Comparison of ENCODE assay signal across 14 mouse cellular contexts in the genomic region with DNA sequence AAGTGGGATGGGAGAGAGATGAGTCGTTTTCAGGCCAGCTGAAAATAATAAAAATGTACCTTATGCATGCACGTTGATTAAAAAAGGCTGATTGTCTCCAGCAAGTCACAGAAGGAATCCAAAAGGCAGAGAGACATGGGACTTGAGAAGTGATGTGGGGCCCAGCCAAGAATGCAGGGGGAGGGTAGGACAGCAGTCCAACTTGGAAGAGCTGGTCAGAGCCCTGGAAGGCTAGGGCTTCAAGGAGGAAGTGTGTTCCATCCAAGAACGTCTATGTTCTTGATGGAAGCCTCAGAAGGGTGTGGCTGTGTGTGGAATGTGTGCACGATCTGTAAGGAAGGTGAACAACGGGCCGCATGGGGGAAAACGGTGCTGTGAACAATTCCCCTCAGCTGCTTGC. TPM values are rescaled to one million over a fixed set of nuclear protein-coding genes. Genes with fewer than 3 reads are reported as not detected.
DNase-seq lines count a peak whose midpoint lies in the region; ATAC-seq and TF ChIP-seq lines count a peak whose summit lies in the region.
"Had no signal": no experiment of that assay in that cellular context is flagged by ENCODE, and none has a peak within 500 bp of the region (broad histone marks: within the 10 kb centered on the region; RNA-seq: fewer than 3 reads in every experiment).

No protein-coding gene starts in this region.

- no peak for TF ChIP-seq POLR2A in thymus, adult 2 months (IDR thresholded peaks at IDR 0.05; ENCODE audit: control insufficient read depth, extremely low read depth, insufficient read depth, low read length, poor library complexity)

- no peak overlapping the region for H3K27ac ChIP-seq in embryonic facial prominence, embryonic 14.5 days (replicated peaks; ENCODE audit: low read depth, low read length)
- no peak overlapping the region for H3K27ac ChIP-seq in embryonic facial prominence, embryonic 10.5 days (replicated peaks)
- no peak overlapping the region for H3K27ac ChIP-seq in lung, embryonic 16.5 days (ENCODE audit: low read length)
- no peak overlapping the region for H3K27ac ChIP-seq in thymus, adult 2 months (ENCODE audit: control insufficient read depth, insufficient read depth, low read length)
- H3K27ac ChIP-seq: hindbrain, embryonic 10.5 days; limb, embryonic 12.5 days; midbrain, embryonic 12.5 days had no signal

- TF ChIP-seq CTCF in thymus, adult 2 months (IDR thresholded peaks at IDR 0.05; ENCODE audit: borderline replicate concordance, control insufficient read depth, extremely low read depth, insufficient read depth, low read length, poor library complexity): no peak

- no peak; the same call in 1 of the 2 replicates for ATAC-seq in embryonic facial prominence, embryonic 14.5 days (ENCODE audit: low read depth)
- peak; percentile 33; the same call in 1 of the 2 replicates for ATAC-seq in lung, embryonic 16.5 days (ENCODE audit: low read depth)

- H3K4me3 ChIP-seq in embryonic facial prominence, embryonic 14.5 days (ENCODE audit: low read depth, low read length): no peak overlapping the region
- no peak overlapping the region for H3K4me3 ChIP-seq in embryonic facial prominence, embryonic 10.5 days
- H3K4me3 ChIP-seq in lung, embryonic 16.5 days (ENCODE audit: low read length): no peak overlapping the region
- no peak overlapping the region for H3K4me3 ChIP-seq in thymus, adult 2 months (ENCODE audit: control insufficient read depth, insufficient read depth, low read length)
- H3K4me3 ChIP-seq: hindbrain, embryonic 10.5 days; limb, embryonic 12.5 days; midbrain, embryonic 12.5 days had no signal

- H3K4me1 ChIP-seq in embryonic facial prominence, embryonic 14.5 days (ENCODE audit: control insufficient read depth, insufficient read depth, low read length): peaks cover 7% of the 10 kb centered on the region; the same call in 1 of the 2 replicates
- H3K4me1 ChIP-seq in embryonic facial prominence, embryonic 10.5 days: peaks cover 7% of the 10 kb centered on the region
- H3K4me1 ChIP-seq in lung, embryonic 16.5 days (replicated peaks; ENCODE audit: control insufficient read depth, insufficient read depth, low read length): peaks cover 5% of the 10 kb centered on the region
- H3K4me1 ChIP-seq in thymus, adult 2 months (replicated peaks; ENCODE audit: control insufficient read depth, insufficient read depth, low read length): no peaks in the 10 kb centered on the region
- H3K4me1 ChIP-seq: hindbrain, embryonic 10.5 days; midbrain, embryonic 12.5 days had no signal

- H3K36me3 ChIP-seq in embryonic facial prominence, embryonic 14.5 days (ENCODE audit: control insufficient read depth, insufficient read depth, low read length): no peaks in the 10 kb centered on the region
- H3K36me3 ChIP-seq in embryonic facial prominence, embryonic 10.5 days (replicated peaks): no peaks in the 10 kb centered on the region
- H3K36me3 ChIP-seq in lung, embryonic 16.5 days (ENCODE audit: control insufficient read depth, insufficient read depth, low read length): no peaks in the 10 kb centered on the region
- H3K36me3 ChIP-seq in thymus, adult 2 months (ENCODE audit: control insufficient read depth, insufficient read depth, low read length): no peaks in the 10 kb centered on the region
- H3K36me3 ChIP-seq: hindbrain, embryonic 10.5 days; limb, embryonic 12.5 days; midbrain, embryonic 12.5 days had no signal

- 52% methylated on average over 7 of the region's 7 CpGs for WGBS in embryonic facial prominence, embryonic 14.5 days
- WGBS in embryonic facial prominence, embryonic 10.5 days: 77% methylated on average over 7 of the region's 7 CpGs
- WGBS in lung, embryonic 16.5 days: 49% methylated on average over 7 of the region's 7 CpGs
- 77% methylated on average over 7 of the region's 7 CpGs for WGBS in thymus, adult 2 months

- peak; percentile 71 for DNase-seq in embryonic facial prominence, embryonic 14.5 days (ENCODE audit: low spot score)
- DNase-seq in embryonic facial prominence, embryonic 10.5 days (ENCODE audit: low spot score): no peak
- DNase-seq in lung, postnatal 36 days: no peak
- peak; percentile 49 to 66 for DNase-seq in heart, adult 9 months (ENCODE audit: low spot score in 2 of 2)
- DNase-seq in skeletal muscle tissue, adult 2 months (ENCODE audit: low read depth, low spot score): peak; percentile 74
- no peak for DNase-seq in thymus, adult 2 months
- no peak for DNase-seq in layer of hippocampus, adult 11-12 months (ENCODE audit: low spot score)
- DNase-seq: adrenal gland, postnatal 10 days; cerebellum, adult 9-11 months; embryo, embryonic 11 days had no signal

- no peaks in the 10 kb centered on the region for H3K27me3 ChIP-seq in embryonic facial prominence, embryonic 14.5 days (replicated peaks; ENCODE audit: control insufficient read depth, insufficient read depth, low read length)
- H3K27me3 ChIP-seq in embryonic facial prominence, embryonic 10.5 days (replicated peaks; ENCODE audit: low read depth, poor library complexity, severe bottlenecking): peaks cover 6% of the 10 kb centered on the region; the same call in 1 of the 2 replicates
- H3K27me3 ChIP-seq in lung, embryonic 16.5 days (ENCODE audit: control insufficient read depth, insufficient read depth, low read depth, low read length): no peaks in the 10 kb centered on the region
- no peaks in the 10 kb centered on the region for H3K27me3 ChIP-seq in thymus, adult 2 months (ENCODE audit: control insufficient read depth, insufficient read depth, low read length)
- H3K27me3 ChIP-seq: midbrain, embryonic 12.5 days had no signal

- no peak overlapping the region for H3K4me2 ChIP-seq in embryonic facial prominence, embryonic 14.5 days (ENCODE audit: low read depth, low read length)
- no peak overlapping the region for H3K4me2 ChIP-seq in lung, embryonic 16.5 days (ENCODE audit: low read depth, low read length)
- H3K4me2 ChIP-seq: limb, embryonic 12.5 days; midbrain, embryonic 12.5 days had no signal

- no peaks in the 10 kb centered on the region for H3K9me3 ChIP-seq in embryonic facial prominence, embryonic 14.5 days (ENCODE audit: control insufficient read depth, low read length)
- no peaks in the 10 kb centered on the region for H3K9me3 ChIP-seq in embryonic facial prominence, embryonic 10.5 days
- no peaks in the 10 kb centered on the region for H3K9me3 ChIP-seq in lung, embryonic 16.5 days (ENCODE audit: control insufficient read depth, low read length)
- H3K9me3 ChIP-seq: hindbrain, embryonic 10.5 days; limb, embryonic 12.5 days; midbrain, embryonic 12.5 days had no signal

- H3K9ac ChIP-seq in embryonic facial prominence, embryonic 14.5 days (ENCODE audit: low read depth, low read length): no peak overlapping the region
- H3K9ac ChIP-seq in lung, embryonic 16.5 days (ENCODE audit: low read length): no peak overlapping the region
- H3K9ac ChIP-seq: limb, embryonic 12.5 days; midbrain, embryonic 12.5 days had no signal

RNA-seq across cellular contexts. Expression of a gene that starts 26.9 kb away (rescaled TPM):
- polyA plus RNA-seq in embryonic facial prominence, embryonic 14.5 days (2014; fragmentation: Nextera tagmentation; extraction: Ambion mirVana): 207 and 229 TPM in 2 replicates
- polyA plus RNA-seq in embryonic facial prominence, embryonic 10.5 days (2016; fragmentation: Nextera tagmentation; extraction: Ambion mirVana): 12.0 and 18.1 TPM in 2 replicates
- polyA plus RNA-seq in lung, embryonic 16.5 days (2015; fragmentation: Nextera tagmentation; extraction: Ambion mirVana): 46.1 and 48.9 TPM in 2 replicates
- 15.6 and 17.8 TPM in 2 replicates for polyA plus RNA-seq in thymus, adult 2 months (2012; rRNA removed)

RNA-seq across cellular contexts. Expression of a gene that starts 48.4 kb away (rescaled TPM):
- 3.4 and 4.4 TPM in 2 replicates for polyA plus RNA-seq in embryonic facial prominence, embryonic 14.5 days (2014; fragmentation: Nextera tagmentation; extraction: Ambion mirVana)
- 0.60 and 0.73 TPM in 2 replicates for polyA plus RNA-seq in embryonic facial prominence, embryonic 10.5 days (2016; fragmentation: Nextera tagmentation; extraction: Ambion mirVana)
- polyA plus RNA-seq in lung, embryonic 16.5 days (2015; fragmentation: Nextera tagmentation; extraction: Ambion mirVana): 3.3 and 3.5 TPM in 2 replicates
- 37.4 and 45.8 TPM in 2 replicates for polyA plus RNA-seq in thymus, adult 2 months (2012; rRNA removed)

Comparison
In these comparisons a context has a peak if more than half of its experiments do, and no peak if none do; other contexts are left out.
1. DNase-seq: peak in embryonic facial prominence, embryonic 14.5 days (single experiment), heart, adult 9 months (2 of 2) and skeletal muscle tissue, adult 2 months (single experiment); none in embryonic facial prominence, embryonic 10.5 days (single experiment), lung, postnatal 36 days (single experiment), thymus, adult 2 months (single experiment) and layer of hippocampus, adult 11-12 months (single experiment).